Mouse (Mus musculus) G1E (cell line): ENCODE measurements at regions not wholly inside any gene's neighbourhood (a gene's known extent, or its start where the extent isn't known, plus 50 kb on each side); places are given as distances from the start of the nearest gene placed in this dataset.

ENCODE experiments used
- ATAC-seq: 2 replicates; pipeline ENCODE4 v1.8.0; 2016; ENCODE audit warnings: mild to moderate bottlenecking; ENCODE audit not compliant: insufficient number of reproducible peaks, poor library complexity, low FRiP score, severe bottlenecking; ENCODE audit errors: extremely low read depth
- DNase-seq: peaks from one replicate; pipeline ENCODE4 v3.0.0; 2012; ENCODE audit warnings: low spot score
- H3K27me3 ChIP-seq: 2 replicates; pipeline ENCODE4 v1.6.1; 2012; ENCODE audit warnings: mild to moderate bottlenecking, low read length, inconsistent platforms; ENCODE audit not compliant: insufficient read depth
- H3K36me3 ChIP-seq: replicated peaks from 2 replicates; pipeline ENCODE3; 2012; ENCODE audit warnings: mild to moderate bottlenecking, inconsistent platforms
- H3K4me1 ChIP-seq: 2 replicates; pipeline ENCODE4 v1.6.1; 2012; ENCODE audit warnings: low read depth, low read length, inconsistent platforms, mixed read lengths; ENCODE audit not compliant: insufficient read depth
- H3K4me3 ChIP-seq: 2 replicates; pipeline ENCODE4 v1.5.1; 2012; ENCODE audit warnings: low read depth, mild to moderate bottlenecking, inconsistent platforms, low read length, moderate library complexity, mixed read lengths
- H3K9me3 ChIP-seq: replicated peaks from 2 replicates; pipeline ENCODE4 v1.6.1; 2012; ENCODE audit warnings: inconsistent platforms
- CTCF ChIP-seq: IDR thresholded peaks from 2 replicates; pipeline ENCODE4 v1.5.1; 2012; ENCODE audit warnings: low read depth, low read length, inconsistent platforms, mixed read lengths
- GATA1 ChIP-seq: IDR thresholded peaks from 2 replicates; pipeline ENCODE4 v1.6.1; 2012; ENCODE audit warnings: borderline replicate concordance, low read length, inconsistent platforms, mixed read lengths
- GATA2 ChIP-seq: IDR thresholded peaks from 2 replicates; pipeline ENCODE4 v1.6.1; 2012; ENCODE audit warnings: low read depth, low read length, inconsistent platforms, borderline replicate concordance
- POLR2AphosphoS5 ChIP-seq: IDR thresholded peaks from 2 replicates; pipeline ENCODE4 v1.6.1; 2012; ENCODE audit warnings: low read depth, low read length, inconsistent platforms; ENCODE audit not compliant: insufficient replicate concordance
- TAL1 ChIP-seq: conservative IDR thresholded peaks from 2 replicates; pipeline ENCODE4 v1.6.1; 2012; ENCODE audit warnings: low read depth, low read length, inconsistent platforms, mixed read lengths

GRCm38 (mm10) chr13:91372130-91372875 is 87.8 kb upstream of the Ssbp2 start:
- no peaks in the 10 kb centered on the region for H3K9me3 ChIP-seq
- no peaks in the 10 kb centered on the region for H3K36me3 ChIP-seq
- peaks cover 40% of the 10 kb centered on the region for H3K4me1 ChIP-seq
- DNase-seq (no peak), ATAC-seq (no peak)
- TF ChIP-seq CTCF, result no peak
- no peak for TF ChIP-seq POLR2AphosphoS5
- TF ChIP-seq TAL1, result no peak
- TF ChIP-seq GATA2, result no peak
- TF ChIP-seq GATA1, result no peak
- H3K4me3 ChIP-seq, result no peak overlapping the region; the same call in 1 of the 2 replicates
- H3K27me3 ChIP-seq, result no peaks in the 10 kb centered on the region

GRCm38 (mm10) chr13:91374141-91374540 is 85.9 kb upstream of the Ssbp2 start:
- TF ChIP-seq GATA1 (no peak), POLR2AphosphoS5 (no peak), CTCF (no peak), TAL1 (no peak), GATA2 (no peak)
- no peak for DNase-seq
- H3K9me3 ChIP-seq, result no peaks in the 10 kb centered on the region
- no peaks in the 10 kb centered on the region for H3K36me3 ChIP-seq
- no peak overlapping the region for H3K4me3 ChIP-seq
- peaks cover 33% of the 10 kb centered on the region for H3K4me1 ChIP-seq
- no peak for ATAC-seq
- no peaks in the 10 kb centered on the region for H3K27me3 ChIP-seq

- no peaks in the 10 kb centered on the region for H3K36me3 ChIP-seq
- H3K4me3 ChIP-seq, result no peak overlapping the region
- H3K9me3 ChIP-seq, result no peaks in the 10 kb centered on the region
- peaks cover 17% of the 10 kb centered on the region for H3K4me1 ChIP-seq
- TF ChIP-seq POLR2AphosphoS5 (no peak), GATA1 (no peak), CTCF (no peak), TAL1 (no peak), GATA2 (no peak)
- DNase-seq, result no peak
- no peaks in the 10 kb centered on the region for H3K27me3 ChIP-seq
- ATAC-seq, result no peak
Measured at GRCm38 (mm10) chr13:91376556-91376955, 83.5 kb upstream of the Ssbp2 start.

- no peaks in the 10 kb centered on the region for H3K36me3 ChIP-seq
- TF ChIP-seq POLR2AphosphoS5, result no peak
- TF ChIP-seq TAL1, result no peak
- TF ChIP-seq GATA1, result no peak
- TF ChIP-seq GATA2, result no peak
- no peak for TF ChIP-seq CTCF
- no peak for ATAC-seq
- H3K4me3 ChIP-seq, result no peak overlapping the region
- DNase-seq, result no peak
- H3K9me3 ChIP-seq, result no peaks in the 10 kb centered on the region
- H3K4me1 ChIP-seq, result peaks cover 9% of the 10 kb centered on the region; the same call in 1 of the 2 replicates
- H3K27me3 ChIP-seq, result no peaks in the 10 kb centered on the region
Measured at GRCm38 (mm10) chr13:91377428-91377827, 82.7 kb upstream of the Ssbp2 start.

- peaks cover 6% of the 10 kb centered on the region; the same call in 1 of the 2 replicates for H3K4me1 ChIP-seq
- ATAC-seq (no peak), DNase-seq (no peak)
- no peaks in the 10 kb centered on the region for H3K9me3 ChIP-seq
- no peaks in the 10 kb centered on the region for H3K36me3 ChIP-seq
- TF ChIP-seq GATA1 (no peak), CTCF (no peak), POLR2AphosphoS5 (no peak), GATA2 (no peak), TAL1 (no peak)
- H3K4me3 ChIP-seq, result no peak overlapping the region
- H3K27me3 ChIP-seq, result no peaks in the 10 kb centered on the region
Measured at GRCm38 (mm10) chr13:91377972-91378371, 82.1 kb upstream of the Ssbp2 start.

GRCm38 (mm10) chr13:91385393-91385792 is 74.7 kb upstream of the Ssbp2 start:
- no peak for ATAC-seq
- no peaks in the 10 kb centered on the region for H3K9me3 ChIP-seq
- no peak for TF ChIP-seq CTCF
- TF ChIP-seq GATA2, result no peak
- no peak for TF ChIP-seq POLR2AphosphoS5
- no peak for TF ChIP-seq TAL1
- TF ChIP-seq GATA1, result no peak
- peaks cover 5% of the 10 kb centered on the region; the same call in 1 of the 2 replicates for H3K27me3 ChIP-seq
- no peaks in the 10 kb centered on the region for H3K36me3 ChIP-seq
- no peak overlapping the region for H3K4me3 ChIP-seq
- no peak for DNase-seq
- H3K4me1 ChIP-seq, result peaks cover 2% of the 10 kb centered on the region; the same call in 1 of the 2 replicates

- Histone ChIP-seq H3K9me3 (no peaks in the 10 kb centered on the region), H3K36me3 (no peaks in the 10 kb centered on the region), H3K4me3 (no peak overlapping the region), H3K4me1 (peaks cover 2% of the 10 kb centered on the region; the same call in 1 of the 2 replicates), H3K27me3 (peaks cover 8% of the 10 kb centered on the region; the same call in 1 of the 2 replicates)
- no peak for ATAC-seq
- DNase-seq, result no peak
- TF ChIP-seq GATA1 (no peak), GATA2 (no peak), TAL1 (no peak), POLR2AphosphoS5 (no peak), CTCF (no peak)
Measured at GRCm38 (mm10) chr13:91387913-91388312, 72.2 kb upstream of the Ssbp2 start.
